Mouse (Mus musculus) neural tube, embryonic 14.5 days (tissue): ENCODE measurements around the gene Gm45521. TPM values are rescaled to one million over a fixed set of nuclear protein-coding genes. Genes with fewer than 3 reads are reported as not detected.

Source experiments
- ATAC-seq: fragments of 200-750 bp; cut with Nextera tagmentation; 2 replicates; pipeline ENCODE4 v1.8.0; 2017; ENCODE audit warnings: low read depth, mild to moderate bottlenecking, moderate TSS enrichment, moderate library complexity
- H3K27ac ChIP-seq: fragments of 300-500 bp; sonication (generic); 2 replicates; pipeline ENCODE4 v1.5.1; 2014; ENCODE audit warnings: low read depth, mild to moderate bottlenecking, control low read depth, low read length, moderate library complexity, mixed read lengths
- H3K27me3 ChIP-seq: fragments of 300-500 bp; sonication (generic); 2 replicates; pipeline ENCODE4 v1.6.1; 2014; ENCODE audit warnings: low read length; ENCODE audit not compliant: control insufficient read depth, insufficient read depth
- H3K36me3 ChIP-seq: fragments of 300-500 bp; sonication (generic); 2 replicates; pipeline ENCODE4 v1.6.1; 2014; ENCODE audit warnings: low read length, mixed read lengths; ENCODE audit not compliant: control insufficient read depth, insufficient read depth
- H3K4me1 ChIP-seq: fragments of 300-500 bp; sonication (generic); 2 replicates; pipeline ENCODE4 v1.6.1; 2014; ENCODE audit warnings: low read length; ENCODE audit not compliant: control insufficient read depth, insufficient read depth
- H3K4me2 ChIP-seq: fragments of 300-500 bp; sonication (generic); 2 replicates; pipeline ENCODE4 v1.6.1; 2014; ENCODE audit warnings: mild to moderate bottlenecking, low read depth, low read length, control low read depth
- H3K4me3 ChIP-seq: fragments of 300-500 bp; sonication (generic); 2 replicates; pipeline ENCODE4 v1.5.1; 2014; ENCODE audit warnings: low read depth, low read length, control low read depth, mixed read lengths
- H3K9ac ChIP-seq: fragments of 300-500 bp; sonication (generic); replicated peaks from 2 replicates; pipeline ENCODE4 v1.6.1; 2014; ENCODE audit warnings: low read depth, mild to moderate bottlenecking, control low read depth, low read length, mixed read lengths
- H3K9me3 ChIP-seq: fragments of 300-500 bp; sonication (generic); 2 replicates; pipeline ENCODE4 v1.6.1; 2016; ENCODE audit warnings: low read length; ENCODE audit not compliant: control insufficient read depth
- WGBS: fragments of 180-500 bp; shearing (Covaris S2); extraction: QIAGEN DNeasy Blood & Tissue Kit; methylation state at CpG from one replicate; pipeline ENCODE4 v1.1.7; 2014; 5-methylcytosine and 5-hydroxymethylcytosine counted together
- polyA plus RNA-seq: library from polyadenylated mRNA; unstranded; fragments of >200 nt; fragmentation: Nextera tagmentation; extraction: Ambion mirVana; gene quantifications from 2 replicates; pipeline ENCODE4 v1.2.1, GENCODE M21; 2014

Gm45521 gene
- polyA plus RNA-seq, 1 experiment from 2014 or later: not detected

- H3K9me3 ChIP-seq: no peaks in the 10 kb centered on the region
- ATAC-seq: no peak
- 0 out of 2 replicates have a peak overlapping the region, but pooled peaks have one; percentile 12 for H3K27ac ChIP-seq
- H3K27me3 ChIP-seq: no peaks in the 10 kb centered on the region
- no peak overlapping the region for H3K4me2 ChIP-seq
- WGBS: 82% methylated on average over 3 of the region's 3 CpGs
- H3K9ac ChIP-seq: no peak overlapping the region
- H3K4me3 ChIP-seq: no peak overlapping the region
- H3K36me3 ChIP-seq: peaks cover 21% of the 10 kb centered on the region
- H3K4me1 ChIP-seq: no peaks in the 10 kb centered on the region
Observed at GRCm38 (mm10) chr14:7943801-7944135, 13.3 kb upstream of the Gm45521 start.

- H3K4me2 ChIP-seq: no peak overlapping the region
- no peak overlapping the region for H3K4me3 ChIP-seq
- H3K4me1 ChIP-seq: no peaks in the 10 kb centered on the region
- no peak overlapping the region for H3K27ac ChIP-seq
- H3K9me3 ChIP-seq: no peaks in the 10 kb centered on the region
- no peaks in the 10 kb centered on the region for H3K27me3 ChIP-seq
- peaks cover 21% of the 10 kb centered on the region for H3K36me3 ChIP-seq
- no peak for ATAC-seq
- WGBS: 51% methylated on average over 8 of the region's 8 CpGs
- no peak overlapping the region for H3K9ac ChIP-seq
Observed at GRCm38 (mm10) chr14:7944349-7945039, 12.6 kb upstream of the Gm45521 start.

- peaks cover 21% of the 10 kb centered on the region for H3K36me3 ChIP-seq
- WGBS: 68% methylated on average over 5 of the region's 5 CpGs
- no peak overlapping the region for H3K9ac ChIP-seq
- no peaks in the 10 kb centered on the region for H3K27me3 ChIP-seq
- no peaks in the 10 kb centered on the region for H3K9me3 ChIP-seq
- ATAC-seq: no peak
- no peak overlapping the region for H3K4me3 ChIP-seq
- no peaks in the 10 kb centered on the region for H3K4me1 ChIP-seq
- no peak overlapping the region for H3K27ac ChIP-seq
- H3K4me2 ChIP-seq: no peak overlapping the region
Observed at GRCm38 (mm10) chr14:7945261-7945660, 11.8 kb upstream of the Gm45521 start.

GRCm38 (mm10) chr14:7951234-7951633 lies 5.9 kb upstream of the Gm45521 start:
- no peak overlapping the region for H3K4me2 ChIP-seq
- H3K27ac ChIP-seq: no peak overlapping the region
- H3K27me3 ChIP-seq: no peaks in the 10 kb centered on the region
- H3K36me3 ChIP-seq: peaks cover 15% of the 10 kb centered on the region
- H3K9ac ChIP-seq: no peak overlapping the region
- ATAC-seq: no peak
- H3K9me3 ChIP-seq: no peaks in the 10 kb centered on the region
- 90% methylated on average over 9 of the region's 9 CpGs for WGBS
- H3K4me1 ChIP-seq: no peaks in the 10 kb centered on the region
- no peak overlapping the region for H3K4me3 ChIP-seq

GRCm38 (mm10) chr14:7952610-7953254 lies 4.4 kb upstream of the Gm45521 start:
- H3K36me3 ChIP-seq: peaks cover 15% of the 10 kb centered on the region
- ATAC-seq: peak; percentile 16; the same call in 1 of the 2 replicates
- H3K4me1 ChIP-seq: no peaks in the 10 kb centered on the region
- H3K27ac ChIP-seq: no peak overlapping the region
- H3K4me2 ChIP-seq: no peak overlapping the region
- H3K9me3 ChIP-seq: no peaks in the 10 kb centered on the region
- no peak overlapping the region for H3K4me3 ChIP-seq
- WGBS: 41% methylated on average over 12 of the region's 12 CpGs
- H3K9ac ChIP-seq: no peak overlapping the region
- H3K27me3 ChIP-seq: no peaks in the 10 kb centered on the region

GRCm38 (mm10) chr14:7954071-7954471 lies 3.0 kb upstream of the Gm45521 start:
- no peak overlapping the region for H3K9ac ChIP-seq
- 22% methylated on average over 6 of the region's 6 CpGs for WGBS
- peaks cover 12% of the 10 kb centered on the region for H3K36me3 ChIP-seq
- H3K27ac ChIP-seq: no peak overlapping the region; the same call in 1 of the 2 replicates
- ATAC-seq: no peak
- no peak overlapping the region for H3K4me2 ChIP-seq
- no peak overlapping the region for H3K4me3 ChIP-seq
- no peaks in the 10 kb centered on the region for H3K4me1 ChIP-seq
- H3K9me3 ChIP-seq: no peaks in the 10 kb centered on the region
- H3K27me3 ChIP-seq: no peaks in the 10 kb centered on the region

GRCm38 (mm10) chr14:7956427-7956826 lies 661 bp upstream of the Gm45521 start:
- Histone ChIP-seq H3K36me3 (peaks cover 3% of the 10 kb centered on the region; the same call in 1 of the 2 replicates), H3K27me3 (no peaks in the 10 kb centered on the region), H3K9me3 (no peaks in the 10 kb centered on the region), H3K9ac (no peak overlapping the region), H3K27ac (no peak overlapping the region), H3K4me3 (no peak overlapping the region), H3K4me2 (no peak overlapping the region), H3K4me1 (no peaks in the 10 kb centered on the region)
- ATAC-seq: no peak
- WGBS: 82% methylated on average over 10 of the region's 10 CpGs

GRCm38 (mm10) chr14:7960616-7961015 lies 3.5 kb downstream of the Gm45521 start:
- peak; percentile 38; the same call in 1 of the 2 replicates for ATAC-seq

GRCm38 (mm10) chr14:7961714-7962113 lies 4.6 kb downstream of the Gm45521 start:
- Histone ChIP-seq H3K4me1 (no peaks in the 10 kb centered on the region), H3K4me2 (no peak overlapping the region), H3K9ac (no peak overlapping the region), H3K4me3 (no peak overlapping the region), H3K27ac (no peak overlapping the region), H3K27me3 (no peaks in the 10 kb centered on the region), H3K36me3 (no peaks in the 10 kb centered on the region), H3K9me3 (no peaks in the 10 kb centered on the region)
- WGBS: 54% methylated on average over 5 of the region's 5 CpGs
- no peak for ATAC-seq

More at GRCm38 (mm10) chr14:7960616-7961015, 3.5 kb downstream of the Gm45521 start:
- Histone ChIP-seq H3K36me3 (no peaks in the 10 kb centered on the region), H3K9ac (no peak overlapping the region), H3K4me1 (no peaks in the 10 kb centered on the region), H3K9me3 (no peaks in the 10 kb centered on the region), H3K4me3 (no peak overlapping the region), H3K4me2 (no peak overlapping the region), H3K27ac (no peak overlapping the region), H3K27me3 (no peaks in the 10 kb centered on the region)
- 58% methylated on average over 11 of the region's 11 CpGs for WGBS
